Mouse (Mus musculus) stomach, postnatal 0 days (tissue): ENCODE results near the gene Ssbp4. TPM values are rescaled to one million over a fixed set of nuclear protein-coding genes. Genes with fewer than 3 reads are reported as not detected.

Source experiments
- ATAC-seq: fragments of 200-750 bp; cut with Nextera tagmentation; 2 replicates; pipeline ENCODE4 v1.8.0; 2017; ENCODE audit not compliant: low FRiP score, low TSS enrichment
- DNase-seq: peaks from one replicate; pipeline ENCODE4 v3.0.0-alpha.2; 2016; ENCODE audit warnings: low spot score
- H3K27ac ChIP-seq: fragments of 300-500 bp; sonication (generic); replicated peaks from 2 replicates; pipeline ENCODE4 v1.5.1; 2014; ENCODE audit warnings: mild to moderate bottlenecking, control low read depth
- H3K27me3 ChIP-seq: fragments of 300-500 bp; sonication (generic); 2 replicates; pipeline ENCODE4 v1.6.1; 2014; ENCODE audit warnings: low read length; ENCODE audit not compliant: control insufficient read depth, insufficient read depth
- H3K36me3 ChIP-seq: fragments of 300-500 bp; sonication (generic); 2 replicates; pipeline ENCODE4 v1.6.1; 2014; ENCODE audit warnings: low read length, mixed read lengths; ENCODE audit not compliant: control insufficient read depth, insufficient read depth
- H3K4me1 ChIP-seq: fragments of 300-500 bp; sonication (generic); replicated peaks from 2 replicates; pipeline ENCODE4 v1.6.1; 2014; ENCODE audit warnings: antibody characterized with exemption; ENCODE audit not compliant: control insufficient read depth, insufficient read depth
- H3K4me2 ChIP-seq: fragments of 300-500 bp; sonication (generic); replicated peaks from 2 replicates; pipeline ENCODE4 v1.6.1; 2014; ENCODE audit warnings: low read depth, mild to moderate bottlenecking, control low read depth, moderate library complexity
- H3K4me3 ChIP-seq: fragments of 300-500 bp; sonication (generic); 2 replicates; pipeline ENCODE4 v1.5.1; 2014; ENCODE audit warnings: low read depth, low read length, control low read depth
- H3K9ac ChIP-seq: fragments of 300-500 bp; sonication (generic); 2 replicates; pipeline ENCODE4 v1.6.1; 2014; ENCODE audit warnings: mild to moderate bottlenecking, low read length, control low read depth, mixed read lengths
- H3K9me3 ChIP-seq: fragments of 300-500 bp; sonication (generic); 2 replicates; pipeline ENCODE4 v1.6.1; 2016; ENCODE audit warnings: low read length; ENCODE audit not compliant: control insufficient read depth
- CTCF ChIP-seq: IDR thresholded peaks from 2 replicates; pipeline ENCODE4 v1.5.1; 2016; ENCODE audit warnings: antibody characterized with exemption, low read depth, mild to moderate bottlenecking, moderate library complexity
- EP300 ChIP-seq: optimal IDR thresholded peaks from 2 replicates; pipeline ENCODE3; 2016; ENCODE audit warnings: antibody characterized with exemption
- WGBS: fragments of 180-500 bp; shearing (Covaris S2); extraction: QIAGEN DNeasy Blood & Tissue Kit; methylation state at CpG from one replicate; pipeline ENCODE4 v1.1.7; 2014; 5-methylcytosine and 5-hydroxymethylcytosine counted together
- polyA plus RNA-seq: library from polyadenylated mRNA; unstranded; fragments of >200 nt; fragmentation: Nextera tagmentation; extraction: Ambion mirVana; gene quantifications from 2 replicates; pipeline ENCODE4 v1.2.1, GENCODE M21; 2015

Ssbp4 gene
- polyA plus RNA-seq, 1 experiment from 2014 or later, result 66.7 TPM

GRCm38 (mm10) chr8:70622220-70622619, 13.5 kb upstream of the Ssbp4 start:
- no peak for TF ChIP-seq EP300
- TF ChIP-seq CTCF, result no peak
- Histone ChIP-seq H3K9me3 (no peaks in the 10 kb centered on the region), H3K27ac (no peak overlapping the region), H3K4me2 (no peak overlapping the region), H3K4me1 (no peaks in the 10 kb centered on the region), H3K36me3 (no peaks in the 10 kb centered on the region), H3K9ac (no peak overlapping the region), H3K4me3 (no peak overlapping the region), H3K27me3 (no peaks in the 10 kb centered on the region)
- DNase-seq (no peak), ATAC-seq (no peak)
- 43% methylated on average over 3 of the region's 3 CpGs for WGBS

- TF ChIP-seq EP300, result no peak
- TF ChIP-seq CTCF, result no peak
- Histone ChIP-seq H3K36me3 (no peaks in the 10 kb centered on the region), H3K27me3 (no peaks in the 10 kb centered on the region), H3K4me2 (no peak overlapping the region), H3K4me3 (no peak overlapping the region), H3K27ac (no peak overlapping the region), H3K9me3 (no peaks in the 10 kb centered on the region), H3K9ac (no peak overlapping the region), H3K4me1 (no peaks in the 10 kb centered on the region)
- WGBS, result 38% methylated on average over 9 of the region's 9 CpGs
- peak; percentile 79 for DNase-seq
- ATAC-seq, result peak; percentile 85
Measured at GRCm38 (mm10) chr8:70618888-70619334, 10.2 kb upstream of the Ssbp4 start.

DNA sequence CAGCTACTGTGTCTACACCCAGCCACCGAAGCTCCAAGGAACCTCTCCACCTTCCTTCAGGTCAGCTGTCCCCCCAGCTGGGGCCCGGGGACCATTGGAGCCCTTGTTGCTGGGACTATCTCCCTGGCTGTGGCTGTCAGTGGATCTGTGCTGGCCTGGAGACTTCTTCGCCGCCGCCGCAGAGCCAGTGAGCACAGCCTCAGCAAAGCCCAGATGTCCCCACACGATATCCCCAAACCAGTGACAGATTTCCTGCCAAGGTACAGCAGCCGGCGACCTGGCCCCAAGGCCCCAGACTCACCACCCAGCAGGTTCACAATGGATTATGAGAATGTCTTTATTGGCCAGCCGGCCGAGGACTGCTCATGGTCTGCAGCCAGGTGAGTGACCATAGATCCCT, 9.3 kb upstream of the Ssbp4 start:
- H3K4me3 ChIP-seq, result no peak overlapping the region
- ATAC-seq, result no peak
- H3K4me1 ChIP-seq, result no peaks in the 10 kb centered on the region
- TF ChIP-seq CTCF (no peak), EP300 (no peak)
- H3K4me2 ChIP-seq, result no peak overlapping the region
- WGBS, result 84% methylated on average over 11 of the region's 11 CpGs
- no peaks in the 10 kb centered on the region for H3K36me3 ChIP-seq
- H3K27ac ChIP-seq, result no peak overlapping the region
- H3K9ac ChIP-seq, result no peak overlapping the region
- H3K27me3 ChIP-seq, result no peaks in the 10 kb centered on the region
- H3K9me3 ChIP-seq, result no peaks in the 10 kb centered on the region
- no peak for DNase-seq

- no peak overlapping the region for H3K4me2 ChIP-seq
- H3K4me3 ChIP-seq, result no peak overlapping the region
- no peaks in the 10 kb centered on the region for H3K27me3 ChIP-seq
- no peaks in the 10 kb centered on the region for H3K4me1 ChIP-seq
- H3K9ac ChIP-seq, result no peak overlapping the region
- ATAC-seq, result no peak
- no peak overlapping the region for H3K27ac ChIP-seq
- WGBS, result 56% methylated on average over 11 of the region's 11 CpGs
- no peaks in the 10 kb centered on the region for H3K9me3 ChIP-seq
- no peaks in the 10 kb centered on the region for H3K36me3 ChIP-seq
- TF ChIP-seq EP300, result no peak
- no peak for DNase-seq
Measured at GRCm38 (mm10) chr8:70616645-70617044, 8.0 kb upstream of the Ssbp4 start.

DNA sequence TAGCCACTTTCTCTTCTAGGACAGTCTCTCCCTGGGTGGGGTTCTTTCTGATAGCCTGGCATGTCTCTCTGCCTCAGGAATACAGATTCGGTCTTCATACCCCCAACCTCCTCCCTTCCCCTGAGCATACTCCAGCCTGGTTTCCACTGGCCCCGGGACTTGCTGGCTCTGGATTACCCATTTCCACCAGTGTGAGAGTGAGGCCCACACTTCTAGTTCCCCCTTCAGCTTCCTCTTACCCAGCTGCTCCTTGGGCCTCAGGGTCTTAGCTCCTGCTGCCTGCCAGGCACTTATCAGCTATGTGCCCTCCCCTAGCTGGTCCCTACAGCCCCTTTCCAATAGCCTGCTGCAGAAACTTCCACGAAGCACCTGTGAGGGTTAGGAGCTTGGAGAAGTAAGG, 7.2 kb upstream of the Ssbp4 start, which contains the start of gene Lrrc25:
Lrrc25 (plus strand) TSS at position 262 of the 400 bp plus-strand sequence.
- no peak within 1 kb of the TSS for H3K4me2 ChIP-seq
- DNase-seq (no peak), ATAC-seq (no peak)
- no peaks in the 10 kb centered on the region for H3K36me3 ChIP-seq
- TF ChIP-seq EP300 (no peak), CTCF (no peak)
- H3K27ac ChIP-seq, result no peak within 1 kb of the TSS
- WGBS, result 74% methylated on average over 3 of the region's 3 CpGs
- H3K27me3 ChIP-seq, result no peaks in the 10 kb centered on the region
- H3K9ac ChIP-seq, result no peak within 1 kb of the TSS
- H3K4me1 ChIP-seq, result no peaks in the 10 kb centered on the region
- H3K4me3 ChIP-seq, result no peak within 1 kb of the TSS
- H3K9me3 ChIP-seq, result no peaks in the 10 kb centered on the region

GRCm38 (mm10) chr8:70615281-70615680, 6.6 kb upstream of the Ssbp4 start:
- Histone ChIP-seq H3K36me3 (no peaks in the 10 kb centered on the region), H3K4me2 (no peak overlapping the region), H3K9me3 (no peaks in the 10 kb centered on the region), H3K9ac (no peak overlapping the region), H3K27ac (no peak overlapping the region), H3K27me3 (no peaks in the 10 kb centered on the region), H3K4me1 (0 out of 2 replicates have a peak, but pooled peaks cover 3% of the 10 kb centered on the region), H3K4me3 (no peak overlapping the region)
- ATAC-seq (no peak), DNase-seq (no peak)
- no peak for TF ChIP-seq EP300
- no peak for TF ChIP-seq CTCF
- 77% methylated on average over 8 of the region's 8 CpGs for WGBS
